Mouse (Mus musculus): ENCODE measurements around the gene Slc2a5. TPM values are rescaled to one million over a fixed set of nuclear protein-coding genes. Genes with fewer than 3 reads are reported as not detected.
A peak's percentile ranks its signal among the peaks of the same experiment; 100 is the strongest.

Gene Slc2a5
- polyA plus RNA-seq, 1 experiment from 2014 or later: 3.3 TPM

GRCm38 (mm10) chr4:150112867-150113266 lies 6.2 kb upstream of the Slc2a5 start:
- DNase-seq (ENCODE audit: low spot score) (peak; percentile 74), ATAC-seq (ENCODE audit: insufficient read depth, low FRiP score, low TSS enrichment) (no peak)
- Histone ChIP-seq H3K36me3 (ENCODE audit: control insufficient read depth, insufficient read depth, low read length) (no peaks in the 10 kb centered on the region), H3K4me1 (ENCODE audit: control insufficient read depth, insufficient read depth, low read length) (no peaks in the 10 kb centered on the region), H3K27me3 (ENCODE audit: control insufficient read depth, insufficient read depth, low read length) (no peaks in the 10 kb centered on the region), H3K4me2 (ENCODE audit: low read depth) (no peak overlapping the region), H3K4me3 (ENCODE audit: low read depth, low read length) (no peak overlapping the region), H3K27ac (ENCODE audit: low read depth, low read length) (no peak overlapping the region), H3K9me3 (ENCODE audit: control insufficient read depth, low read length) (no peaks in the 10 kb centered on the region), H3K9ac (ENCODE audit: low read length) (no peak overlapping the region)
- 10% methylated on average over 9 of the region's 15 CpGs for WGBS

- no peak overlapping the region for H3K4me2 ChIP-seq (ENCODE audit: low read depth)
- H3K27me3 ChIP-seq (ENCODE audit: control insufficient read depth, insufficient read depth, low read length): no peaks in the 10 kb centered on the region
- no peak overlapping the region for H3K27ac ChIP-seq (ENCODE audit: low read depth, low read length)
- no peak overlapping the region for H3K4me3 ChIP-seq (ENCODE audit: low read depth, low read length)
- no peaks in the 10 kb centered on the region; the same call in 1 of the 2 replicates for H3K4me1 ChIP-seq (ENCODE audit: control insufficient read depth, insufficient read depth, low read length)
- WGBS: 92% methylated on average over 26 of the region's 26 CpGs
- H3K9me3 ChIP-seq (ENCODE audit: control insufficient read depth, low read length): no peaks in the 10 kb centered on the region
- H3K9ac ChIP-seq (ENCODE audit: low read length): no peak overlapping the region
- ATAC-seq (ENCODE audit: insufficient read depth, low FRiP score, low TSS enrichment) (no peak), DNase-seq (ENCODE audit: low spot score) (no peak)
- H3K36me3 ChIP-seq (ENCODE audit: control insufficient read depth, insufficient read depth, low read length): no peaks in the 10 kb centered on the region
These were observed 4.5 kb upstream of the Slc2a5 start for GRCm38 (mm10) chr4:150114505-150115061.

GRCm38 (mm10) chr4:150117311-150117710 lies 1.8 kb upstream of the Slc2a5 start:
- H3K9ac ChIP-seq (ENCODE audit: low read length): no peak overlapping the region
- no peak overlapping the region for H3K4me2 ChIP-seq (ENCODE audit: low read depth)
- no peaks in the 10 kb centered on the region for H3K9me3 ChIP-seq (ENCODE audit: control insufficient read depth, low read length)
- H3K27ac ChIP-seq (ENCODE audit: low read depth, low read length): no peak overlapping the region
- DNase-seq (ENCODE audit: low spot score): no peak
- no peaks in the 10 kb centered on the region for H3K36me3 ChIP-seq (ENCODE audit: control insufficient read depth, insufficient read depth, low read length)
- no peak for ATAC-seq (ENCODE audit: insufficient read depth, low FRiP score, low TSS enrichment)
- H3K27me3 ChIP-seq (ENCODE audit: control insufficient read depth, insufficient read depth, low read length): no peaks in the 10 kb centered on the region
- no peak overlapping the region for H3K4me3 ChIP-seq (ENCODE audit: low read depth, low read length)
- H3K4me1 ChIP-seq (ENCODE audit: control insufficient read depth, insufficient read depth, low read length): no peaks in the 10 kb centered on the region; the same call in 1 of the 2 replicates
- 44% methylated on average over 5 of the region's 5 CpGs for WGBS

- Histone ChIP-seq H3K27me3 (ENCODE audit: control insufficient read depth, insufficient read depth, low read length) (no peaks in the 10 kb centered on the region), H3K27ac (ENCODE audit: low read depth, low read length) (no peak overlapping the region), H3K9me3 (ENCODE audit: control insufficient read depth, low read length) (no peaks in the 10 kb centered on the region), H3K4me1 (ENCODE audit: control insufficient read depth, insufficient read depth, low read length) (no peaks in the 10 kb centered on the region; the same call in 1 of the 2 replicates), H3K4me3 (ENCODE audit: low read depth, low read length) (no peak overlapping the region), H3K9ac (ENCODE audit: low read length) (no peak overlapping the region), H3K4me2 (ENCODE audit: low read depth) (no peak overlapping the region), H3K36me3 (ENCODE audit: control insufficient read depth, insufficient read depth, low read length) (no peaks in the 10 kb centered on the region)
- DNase-seq (ENCODE audit: low spot score) (no peak), ATAC-seq (ENCODE audit: insufficient read depth, low FRiP score, low TSS enrichment) (no peak)
- WGBS: 66% methylated on average over 6 of the region's 6 CpGs
These were observed 920 bp upstream of the Slc2a5 start for GRCm38 (mm10) chr4:150118163-150118562.

- no peak for ATAC-seq (ENCODE audit: insufficient read depth, low FRiP score, low TSS enrichment)
- no peaks in the 10 kb centered on the region; the same call in 1 of the 2 replicates for H3K4me1 ChIP-seq (ENCODE audit: control insufficient read depth, insufficient read depth, low read length)
- peak overlapping the region; percentile 29 for H3K4me2 ChIP-seq (ENCODE audit: low read depth)
- H3K36me3 ChIP-seq (ENCODE audit: control insufficient read depth, insufficient read depth, low read length): no peaks in the 10 kb centered on the region
- H3K9me3 ChIP-seq (ENCODE audit: control insufficient read depth, low read length): no peaks in the 10 kb centered on the region
- no peak for DNase-seq (ENCODE audit: low spot score)
- H3K27ac ChIP-seq (ENCODE audit: low read depth, low read length): no peak overlapping the region
- WGBS: 44% methylated on average over 14 of the region's 14 CpGs
- H3K4me3 ChIP-seq (ENCODE audit: low read depth, low read length): no peak overlapping the region
- no peaks in the 10 kb centered on the region for H3K27me3 ChIP-seq (ENCODE audit: control insufficient read depth, insufficient read depth, low read length)
- H3K9ac ChIP-seq (ENCODE audit: low read length): no peak overlapping the region
These were observed 557 bp downstream of the Slc2a5 start for GRCm38 (mm10) chr4:150119640-150120039.

GRCm38 (mm10) chr4:150120173-150120833 lies 1.2 kb downstream of the Slc2a5 start:
- H3K4me3 ChIP-seq (ENCODE audit: low read depth, low read length): no peak overlapping the region
- no peak for DNase-seq (ENCODE audit: low spot score)
- no peaks in the 10 kb centered on the region for H3K9me3 ChIP-seq (ENCODE audit: control insufficient read depth, low read length)
- ATAC-seq (ENCODE audit: insufficient read depth, low FRiP score, low TSS enrichment): no peak
- H3K4me1 ChIP-seq (ENCODE audit: control insufficient read depth, insufficient read depth, low read length): no peaks in the 10 kb centered on the region; the same call in 1 of the 2 replicates
- no peaks in the 10 kb centered on the region for H3K27me3 ChIP-seq (ENCODE audit: control insufficient read depth, insufficient read depth, low read length)
- no peak overlapping the region for H3K9ac ChIP-seq (ENCODE audit: low read length)
- no peaks in the 10 kb centered on the region for H3K36me3 ChIP-seq (ENCODE audit: control insufficient read depth, insufficient read depth, low read length)
- no peak overlapping the region for H3K4me2 ChIP-seq (ENCODE audit: low read depth)
- 29% methylated on average over 15 of the region's 15 CpGs for WGBS
- no peak overlapping the region for H3K27ac ChIP-seq (ENCODE audit: low read depth, low read length)

- H3K9ac ChIP-seq (ENCODE audit: low read length): no peak overlapping the region
- H3K4me2 ChIP-seq (ENCODE audit: low read depth): no peak overlapping the region
- no peak overlapping the region for H3K4me3 ChIP-seq (ENCODE audit: low read depth, low read length)
- ATAC-seq (ENCODE audit: insufficient read depth, low FRiP score, low TSS enrichment) (no peak), DNase-seq (ENCODE audit: low spot score) (no peak)
- H3K27ac ChIP-seq (ENCODE audit: low read depth, low read length): no peak overlapping the region
- H3K4me1 ChIP-seq (ENCODE audit: control insufficient read depth, insufficient read depth, low read length): no peaks in the 10 kb centered on the region; the same call in 1 of the 2 replicates
- no peaks in the 10 kb centered on the region for H3K36me3 ChIP-seq (ENCODE audit: control insufficient read depth, insufficient read depth, low read length)
- 85% methylated on average over 8 of the region's 8 CpGs for WGBS
- no peaks in the 10 kb centered on the region for H3K9me3 ChIP-seq (ENCODE audit: control insufficient read depth, low read length)
- no peaks in the 10 kb centered on the region for H3K27me3 ChIP-seq (ENCODE audit: control insufficient read depth, insufficient read depth, low read length)
These were observed 2.3 kb downstream of the Slc2a5 start for GRCm38 (mm10) chr4:150121430-150121829.

- ATAC-seq (ENCODE audit: insufficient read depth, low FRiP score, low TSS enrichment) (no peak), DNase-seq (ENCODE audit: low spot score) (no peak)
- WGBS: 52% methylated on average over 3 of the region's 3 CpGs
- Histone ChIP-seq H3K9me3 (ENCODE audit: control insufficient read depth, low read length) (no peaks in the 10 kb centered on the region), H3K9ac (ENCODE audit: low read length) (no peak overlapping the region), H3K27ac (ENCODE audit: low read depth, low read length) (no peak overlapping the region), H3K36me3 (ENCODE audit: control insufficient read depth, insufficient read depth, low read length) (no peaks in the 10 kb centered on the region), H3K27me3 (ENCODE audit: control insufficient read depth, insufficient read depth, low read length) (no peaks in the 10 kb centered on the region), H3K4me1 (ENCODE audit: control insufficient read depth, insufficient read depth, low read length) (no peaks in the 10 kb centered on the region; the same call in 1 of the 2 replicates), H3K4me3 (ENCODE audit: low read depth, low read length) (no peak overlapping the region), H3K4me2 (ENCODE audit: low read depth) (no peak overlapping the region)
These were observed 3.4 kb downstream of the Slc2a5 start for GRCm38 (mm10) chr4:150122476-150122875.

GRCm38 (mm10) chr4:150126373-150126772 lies 7.3 kb downstream of the Slc2a5 start:
- no peaks in the 10 kb centered on the region for H3K4me1 ChIP-seq (ENCODE audit: control insufficient read depth, insufficient read depth, low read length)

More at GRCm38 (mm10) chr4:150126373-150126772, 7.3 kb downstream of the Slc2a5 start:
- no peaks in the 10 kb centered on the region for H3K36me3 ChIP-seq (ENCODE audit: control insufficient read depth, insufficient read depth, low read length)
- WGBS: 91% methylated on average over 5 of the region's 5 CpGs
- no peak overlapping the region for H3K4me3 ChIP-seq (ENCODE audit: low read depth, low read length)
- ATAC-seq (ENCODE audit: insufficient read depth, low FRiP score, low TSS enrichment): no peak
- no peak overlapping the region for H3K4me2 ChIP-seq (ENCODE audit: low read depth)
- no peak overlapping the region for H3K9ac ChIP-seq (ENCODE audit: low read length)
- H3K9me3 ChIP-seq (ENCODE audit: control insufficient read depth, low read length): no peaks in the 10 kb centered on the region
- DNase-seq (ENCODE audit: low spot score): no peak
- H3K27me3 ChIP-seq (ENCODE audit: control insufficient read depth, insufficient read depth, low read length): no peaks in the 10 kb centered on the region
- no peak overlapping the region for H3K27ac ChIP-seq (ENCODE audit: low read depth, low read length)
